Mouse (Mus musculus) macrophage (primary cell): ENCODE measurements around the gene Il17ra. TPM values are rescaled to one million over a fixed set of nuclear protein-coding genes. Genes with fewer than 3 reads are reported as not detected.

Experiments
- H3K27ac ChIP-seq: fragments of 350-480 bp; formaldehyde crosslinking; 2 replicates; pipeline ENCODE4 v1.9.0; 2021
- H3K36me3 ChIP-seq: fragments of 350-480 bp; formaldehyde crosslinking; 2 replicates; pipeline ENCODE4 v1.9.0; 2021; ENCODE audit errors: inconsistent target
- H3K4me3 ChIP-seq: fragments of 350-480 bp; formaldehyde crosslinking; 2 replicates; pipeline ENCODE4 v1.9.0; 2021; ENCODE audit errors: inconsistent target
- H3K79me2 ChIP-seq: fragments of 350-480 bp; formaldehyde crosslinking; 2 replicates; pipeline ENCODE4 v1.9.0; 2021; ENCODE audit errors: inconsistent target
- WGBS: methylation state at CpG from one replicate; pipeline ENCODE4 v1.1.7; 2026; ENCODE audit warnings: inconsistent platforms; ENCODE audit not compliant: missing documents; 5-methylcytosine and 5-hydroxymethylcytosine counted together
- polyA plus RNA-seq: library from polyadenylated mRNA; stranded (reverse); fragments of 250-400 nt; gene quantifications from 3 replicates; pipeline ENCODE4 v1.2.4, GENCODE M21; 2018; ENCODE audit warnings: inconsistent platforms
- total RNA-seq, 78 experiments: library from RNA; depleted of rRNA; stranded (reverse); fragments of 250-400 nt; gene quantifications; 1 replicate in 9 of 78; 2 replicates in 24 of 78; 3 replicates in 43 of 78; 4 replicates in 2 of 78; pipeline ENCODE4 v1.2.4; 2018; ENCODE audit warnings: inconsistent platforms in 56 of 78

Gene Il17ra
- 100 to 1,000 TPM in 9 of 26 experiments, 10 to 100 TPM in 17; 16.1 to 338 (median 55.1) TPM for total RNA-seq (2018; cell fraction: chromatin; rRNA removed)
- 100 to 1,000 TPM in 2 of 26 experiments, 10 to 100 TPM in 22, 1 to 10 TPM in 2; 6.7 to 150 (median 15.3) TPM for total RNA-seq (2018; cell fraction: cytosol; rRNA removed)
- total RNA-seq (2018; cell fraction: nucleus; rRNA removed), result 100 to 1,000 TPM in 9 of 26 experiments, 10 to 100 TPM in 17; 22.5 to 279 (median 75.0) TPM
- 11.0 to 16.8 TPM (median 11.8 TPM) in 3 replicates for polyA plus RNA-seq

GRCm38 (mm10) chr6:120463086-120463871 lies at the start of gene Il17ra:
Il17ra (plus strand) TSS chr6:120463247.
- Histone ChIP-seq H3K79me2 (peaks cover 38% of the 10 kb centered on the region), H3K27ac (peak within 1 kb of the TSS; percentile 22; the same call in 1 of the 2 replicates), H3K4me3 (peak within 1 kb of the TSS; percentile 57), H3K36me3 (no peaks in the 10 kb centered on the region)
- WGBS, result under 1% methylated on average over 63 of the region's 90 CpGs

GRCm38 (mm10) chr6:120438161-120438560 lies 24.9 kb upstream of the Il17ra start:
- Histone ChIP-seq H3K27ac (no peak overlapping the region), H3K36me3 (peaks cover 48% of the 10 kb centered on the region), H3K79me2 (no peaks in the 10 kb centered on the region), H3K4me3 (no peak overlapping the region)
- 98% methylated on average over 3 of the region's 3 CpGs for WGBS

- Histone ChIP-seq H3K79me2 (no peaks in the 10 kb centered on the region), H3K27ac (no peak overlapping the region), H3K4me3 (no peak overlapping the region), H3K36me3 (peaks cover 31% of the 10 kb centered on the region)
- 97% methylated on average over 4 of the region's 4 CpGs for WGBS
These were observed 20.8 kb upstream of the Il17ra start for GRCm38 (mm10) chr6:120442171-120442749.

GRCm38 (mm10) chr6:120443363-120444355 lies 19.4 kb upstream of the Il17ra start:
- Histone ChIP-seq H3K4me3 (no peak overlapping the region), H3K27ac (no peak overlapping the region), H3K36me3 (peaks cover 17% of the 10 kb centered on the region), H3K79me2 (no peaks in the 10 kb centered on the region)
- 96% methylated on average over 14 of the region's 14 CpGs for WGBS

- Histone ChIP-seq H3K27ac (no peak overlapping the region), H3K79me2 (no peaks in the 10 kb centered on the region), H3K4me3 (no peak overlapping the region), H3K36me3 (no peaks in the 10 kb centered on the region)
- WGBS, result 98% methylated on average over 3 of the region's 3 CpGs
These were observed 12.8 kb upstream of the Il17ra start for GRCm38 (mm10) chr6:120450208-120450607.

GRCm38 (mm10) chr6:120452384-120453102 lies 10.5 kb upstream of the Il17ra start:
- 10% methylated on average over 10 of the region's 11 CpGs for WGBS
- peak overlapping the region; percentile 21; the same call in 1 of the 2 replicates for H3K27ac ChIP-seq

GRCm38 (mm10) chr6:120453103-120453445 lies 10.0 kb upstream of the Il17ra start:
- H3K79me2 ChIP-seq, result no peaks in the 10 kb centered on the region
- H3K27ac ChIP-seq, result peak overlapping the region; percentile 21; the same call in 1 of the 2 replicates
- H3K4me3 ChIP-seq, result no peak overlapping the region

More at GRCm38 (mm10) chr6:120452384-120453102, 10.5 kb upstream of the Il17ra start:
- Histone ChIP-seq H3K36me3 (no peaks in the 10 kb centered on the region), H3K4me3 (no peak overlapping the region), H3K79me2 (no peaks in the 10 kb centered on the region)

GRCm38 (mm10) chr6:120453556-120453955 lies 9.5 kb upstream of the Il17ra start:
- Histone ChIP-seq H3K27ac (no peak overlapping the region), H3K4me3 (no peak overlapping the region), H3K36me3 (no peaks in the 10 kb centered on the region), H3K79me2 (no peaks in the 10 kb centered on the region)
- WGBS, result 94% methylated on average over 2 of the region's 3 CpGs

More at GRCm38 (mm10) chr6:120453103-120453445, 10.0 kb upstream of the Il17ra start:
- no peaks in the 10 kb centered on the region for H3K36me3 ChIP-seq
- 11% methylated on average over 5 of the region's 5 CpGs for WGBS

- H3K79me2 ChIP-seq, result no peaks in the 10 kb centered on the region
- WGBS, result under 1% methylated on average over 11 of the region's 11 CpGs
- no peaks in the 10 kb centered on the region for H3K36me3 ChIP-seq
- no peak overlapping the region for H3K4me3 ChIP-seq
- peak overlapping the region; percentile 50 for H3K27ac ChIP-seq
These were observed 8.4 kb upstream of the Il17ra start for GRCm38 (mm10) chr6:120454627-120455077.

GRCm38 (mm10) chr6:120457074-120457473 lies 6.0 kb upstream of the Il17ra start:
- no peak overlapping the region for H3K27ac ChIP-seq
- 84% methylated on average over 7 of the region's 7 CpGs for WGBS
- H3K36me3 ChIP-seq, result no peaks in the 10 kb centered on the region
- no peaks in the 10 kb centered on the region for H3K79me2 ChIP-seq
- no peak overlapping the region for H3K4me3 ChIP-seq

GRCm38 (mm10) chr6:120457751-120458150 lies 5.3 kb upstream of the Il17ra start:
- Histone ChIP-seq H3K27ac (no peak overlapping the region), H3K36me3 (no peaks in the 10 kb centered on the region), H3K79me2 (no peaks in the 10 kb centered on the region), H3K4me3 (no peak overlapping the region)
- 93% methylated on average over 4 of the region's 5 CpGs for WGBS

GRCm38 (mm10) chr6:120461217-120461616 lies 1.8 kb upstream of the Il17ra start:
- Histone ChIP-seq H3K4me3 (no peak overlapping the region), H3K27ac (no peak overlapping the region), H3K79me2 (peaks cover 26% of the 10 kb centered on the region), H3K36me3 (no peaks in the 10 kb centered on the region)
- 82% methylated on average over 15 of the region's 15 CpGs for WGBS

GRCm38 (mm10) chr6:120462251-120462650 lies 796 bp upstream of the Il17ra start:
- peaks cover 28% of the 10 kb centered on the region for H3K79me2 ChIP-seq
- no peak overlapping the region for H3K4me3 ChIP-seq
- no peak overlapping the region for H3K27ac ChIP-seq
- no peaks in the 10 kb centered on the region for H3K36me3 ChIP-seq
- WGBS, result 85% methylated on average over 6 of the region's 6 CpGs
